Mouse (Mus musculus): ENCODE measurements at regions not wholly inside any gene's neighbourhood (a gene's known extent, or its start where the extent isn't known, plus 50 kb on each side); places are given as distances from the start of the nearest gene placed in this dataset. TPM values are rescaled to one million over a fixed set of nuclear protein-coding genes. Genes with fewer than 3 reads are reported as not detected.

- Histone ChIP-seq H3K9me3 (ENCODE audit: control insufficient read depth, low read length) (no peaks in the 10 kb centered on the region), H3K4me2 (replicated peaks) (no peak overlapping the region), H3K9ac (no peak overlapping the region), H3K36me3 (replicated peaks; ENCODE audit: control insufficient read depth, insufficient read depth) (no peaks in the 10 kb centered on the region), H3K27me3 (ENCODE audit: control insufficient read depth, insufficient read depth, low read length) (no peaks in the 10 kb centered on the region), H3K27ac (no peak overlapping the region), H3K4me3 (replicated peaks; ENCODE audit: low read length) (no peak overlapping the region), H3K4me1 (replicated peaks; ENCODE audit: control insufficient read depth, insufficient read depth, low read length) (no peaks in the 10 kb centered on the region)
- ATAC-seq (ENCODE audit: low FRiP score) (no peak), DNase-seq (ENCODE audit: low spot score) (no peak)
- 71% methylated on average over 2 of the region's 2 CpGs for WGBS
Observed at GRCm38 (mm10) chr5:13036127-13036526, 89.1 kb upstream of the Sema3a start.

- Histone ChIP-seq H3K27ac (no peak overlapping the region), H3K9ac (no peak overlapping the region), H3K27me3 (ENCODE audit: control insufficient read depth, insufficient read depth, low read length) (no peaks in the 10 kb centered on the region), H3K9me3 (ENCODE audit: control insufficient read depth, low read length) (no peaks in the 10 kb centered on the region), H3K36me3 (replicated peaks; ENCODE audit: control insufficient read depth, insufficient read depth) (no peaks in the 10 kb centered on the region), H3K4me2 (replicated peaks) (no peak overlapping the region), H3K4me3 (replicated peaks; ENCODE audit: low read length) (no peak overlapping the region), H3K4me1 (replicated peaks; ENCODE audit: control insufficient read depth, insufficient read depth, low read length) (no peaks in the 10 kb centered on the region)
- DNase-seq (ENCODE audit: low spot score) (no peak), ATAC-seq (ENCODE audit: low FRiP score) (no peak)
- 66% methylated on average over 2 of the region's 2 CpGs for WGBS
Observed at GRCm38 (mm10) chr5:13058883-13059423, 66.3 kb upstream of the Sema3a start.

DNA sequence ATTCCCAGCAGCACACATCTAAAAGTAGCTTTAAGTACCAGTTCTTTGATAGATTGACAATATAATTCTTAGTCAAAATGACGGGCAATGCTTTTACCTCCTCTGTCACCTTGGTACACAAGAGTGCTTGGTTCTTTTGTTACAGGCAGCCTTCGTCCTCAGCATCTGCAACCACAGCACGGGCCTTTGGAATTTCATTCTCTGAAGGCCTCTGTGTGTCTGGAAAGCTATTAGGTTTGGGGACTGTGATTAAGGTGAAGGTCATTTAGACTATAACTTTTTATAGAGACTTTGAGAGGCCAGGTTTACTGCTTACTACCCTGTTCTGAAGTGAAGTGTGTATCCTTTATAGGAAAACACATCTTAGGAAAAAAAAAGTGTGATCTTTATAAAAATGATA is 58.3 kb upstream of the Sema3a start:
- DNase-seq (ENCODE audit: low spot score): no peak

More for the DNA sequence above, 58.3 kb upstream of the Sema3a start:
- no peak overlapping the region for H3K4me3 ChIP-seq (replicated peaks; ENCODE audit: low read length)
- H3K9ac ChIP-seq: no peak overlapping the region
- H3K27ac ChIP-seq: no peak overlapping the region
- ATAC-seq (ENCODE audit: low FRiP score): no peak
- H3K4me2 ChIP-seq (replicated peaks): no peak overlapping the region
- H3K9me3 ChIP-seq (ENCODE audit: control insufficient read depth, low read length): peaks cover 4% of the 10 kb centered on the region; the same call in 1 of the 2 replicates
- no peaks in the 10 kb centered on the region for H3K27me3 ChIP-seq (ENCODE audit: control insufficient read depth, insufficient read depth, low read length)
- H3K36me3 ChIP-seq (replicated peaks; ENCODE audit: control insufficient read depth, insufficient read depth): no peaks in the 10 kb centered on the region
- 37% methylated on average over 3 of the region's 3 CpGs for WGBS
- H3K4me1 ChIP-seq (replicated peaks; ENCODE audit: control insufficient read depth, insufficient read depth, low read length): no peaks in the 10 kb centered on the region

Small RNA genes in the stretch of these regions (microRNA-seq; reads per million reads assigned to microRNA genes)
- gene Gm23243: not detected
